Mouse (Mus musculus): ENCODE measurements at regions not wholly inside any gene's neighbourhood (a gene's known extent, or its start where the extent isn't known, plus 50 kb on each side); places are given as distances from the start of the nearest gene placed in this dataset.

GRCm38 (mm10) chr13:44145441-44145840 lies 360.9 kb downstream of the Cd83 start:
- no peak for DNase-seq (ENCODE audit: low spot score)
- H3K4me3 ChIP-seq, result no peak overlapping the region
- no peaks in the 10 kb centered on the region for H3K4me1 ChIP-seq
- no peaks in the 10 kb centered on the region for H3K27me3 ChIP-seq (ENCODE audit: low read depth, poor library complexity, severe bottlenecking)
- no peaks in the 10 kb centered on the region for H3K9me3 ChIP-seq (replicated peaks)
- H3K36me3 ChIP-seq, result 0 out of 2 replicates have a peak, but pooled peaks cover 3% of the 10 kb centered on the region
- 93% methylated on average over 4 of the region's 4 CpGs for WGBS
- no peak overlapping the region for H3K27ac ChIP-seq

GRCm38 (mm10) chr13:44147841-44148240 lies 363.3 kb downstream of the Cd83 start:
- 85% methylated on average over 5 of the region's 5 CpGs for WGBS
- Histone ChIP-seq H3K9me3 (replicated peaks) (no peaks in the 10 kb centered on the region), H3K27ac (no peak overlapping the region), H3K36me3 (0 out of 2 replicates have a peak, but pooled peaks cover 3% of the 10 kb centered on the region), H3K4me1 (0 out of 2 replicates have a peak, but pooled peaks cover 2% of the 10 kb centered on the region), H3K4me3 (no peak overlapping the region), H3K27me3 (ENCODE audit: low read depth, poor library complexity, severe bottlenecking) (no peaks in the 10 kb centered on the region)
- no peak for DNase-seq (ENCODE audit: low spot score)

GRCm38 (mm10) chr13:44149499-44149898 lies 364.9 kb downstream of the Cd83 start:
- no peak for DNase-seq (ENCODE audit: low spot score)
- Histone ChIP-seq H3K9me3 (replicated peaks) (no peaks in the 10 kb centered on the region), H3K27ac (no peak overlapping the region), H3K27me3 (ENCODE audit: low read depth, poor library complexity, severe bottlenecking) (no peaks in the 10 kb centered on the region), H3K4me1 (0 out of 2 replicates have a peak, but pooled peaks cover 2% of the 10 kb centered on the region), H3K4me3 (no peak overlapping the region), H3K36me3 (0 out of 2 replicates have a peak, but pooled peaks cover 2% of the 10 kb centered on the region)
- WGBS, result 94% methylated on average over 3 of the region's 3 CpGs

GRCm38 (mm10) chr13:44151526-44151925 lies 367.0 kb downstream of the Cd83 start:
- WGBS, result 80% methylated on average over 6 of the region's 6 CpGs
- Histone ChIP-seq H3K27me3 (ENCODE audit: low read depth, poor library complexity, severe bottlenecking) (no peaks in the 10 kb centered on the region), H3K4me3 (no peak overlapping the region), H3K4me1 (0 out of 2 replicates have a peak, but pooled peaks cover 2% of the 10 kb centered on the region), H3K36me3 (no peaks in the 10 kb centered on the region), H3K27ac (no peak overlapping the region), H3K9me3 (replicated peaks) (no peaks in the 10 kb centered on the region)
- DNase-seq (ENCODE audit: low spot score), result no peak

- no peaks in the 10 kb centered on the region for H3K27me3 ChIP-seq (ENCODE audit: low read depth, poor library complexity, severe bottlenecking)
- WGBS, result 71% methylated on average over 10 of the region's 10 CpGs
- no peak overlapping the region for H3K27ac ChIP-seq
- no peak for DNase-seq (ENCODE audit: low spot score)
- H3K4me3 ChIP-seq, result no peak overlapping the region
- H3K36me3 ChIP-seq, result no peaks in the 10 kb centered on the region
- 0 out of 2 replicates have a peak, but pooled peaks cover 2% of the 10 kb centered on the region for H3K4me1 ChIP-seq
- no peaks in the 10 kb centered on the region for H3K9me3 ChIP-seq (replicated peaks)
These were observed 368.4 kb downstream of the Cd83 start for GRCm38 (mm10) chr13:44152806-44153613.

- H3K36me3 ChIP-seq, result no peaks in the 10 kb centered on the region
- H3K9me3 ChIP-seq (replicated peaks), result no peaks in the 10 kb centered on the region
- H3K4me1 ChIP-seq, result 0 out of 2 replicates have a peak, but pooled peaks cover 2% of the 10 kb centered on the region
- no peak overlapping the region for H3K27ac ChIP-seq
- 92% methylated on average over 5 of the region's 5 CpGs for WGBS
- H3K27me3 ChIP-seq (ENCODE audit: low read depth, poor library complexity, severe bottlenecking), result no peaks in the 10 kb centered on the region
- no peak for DNase-seq (ENCODE audit: low spot score)
- H3K4me3 ChIP-seq, result no peak overlapping the region
These were observed 369.2 kb downstream of the Cd83 start for GRCm38 (mm10) chr13:44153784-44154183.

GRCm38 (mm10) chr13:44155956-44156355 lies 371.4 kb downstream of the Cd83 start:
- no peak overlapping the region for H3K27ac ChIP-seq

GRCm38 (mm10) chr13:44156546-44156945 lies 372.0 kb downstream of the Cd83 start:
- Histone ChIP-seq H3K27me3 (ENCODE audit: low read depth, poor library complexity, severe bottlenecking) (no peaks in the 10 kb centered on the region), H3K4me1 (0 out of 2 replicates have a peak, but pooled peaks cover 2% of the 10 kb centered on the region), H3K9me3 (replicated peaks) (no peaks in the 10 kb centered on the region), H3K36me3 (no peaks in the 10 kb centered on the region), H3K4me3 (no peak overlapping the region), H3K27ac (no peak overlapping the region)
- no peak for DNase-seq (ENCODE audit: low spot score)
- 80% methylated on average over 3 of the region's 3 CpGs for WGBS

More at GRCm38 (mm10) chr13:44155956-44156355, 371.4 kb downstream of the Cd83 start:
- no peak for DNase-seq (ENCODE audit: low spot score)
- no peaks in the 10 kb centered on the region for H3K27me3 ChIP-seq (ENCODE audit: low read depth, poor library complexity, severe bottlenecking)
- H3K9me3 ChIP-seq (replicated peaks), result no peaks in the 10 kb centered on the region
- no peaks in the 10 kb centered on the region for H3K36me3 ChIP-seq
- H3K4me3 ChIP-seq, result no peak overlapping the region
- H3K4me1 ChIP-seq, result 0 out of 2 replicates have a peak, but pooled peaks cover 2% of the 10 kb centered on the region
- 93% methylated on average over 4 of the region's 4 CpGs for WGBS

- DNase-seq (ENCODE audit: low spot score), result no peak
- Histone ChIP-seq H3K36me3 (no peaks in the 10 kb centered on the region), H3K9me3 (replicated peaks) (no peaks in the 10 kb centered on the region), H3K4me3 (no peak overlapping the region), H3K4me1 (0 out of 2 replicates have a peak, but pooled peaks cover 2% of the 10 kb centered on the region), H3K27ac (no peak overlapping the region), H3K27me3 (ENCODE audit: low read depth, poor library complexity, severe bottlenecking) (no peaks in the 10 kb centered on the region)
- 76% methylated on average over 4 of the region's 4 CpGs for WGBS
These were observed 372.7 kb downstream of the Cd83 start for GRCm38 (mm10) chr13:44157236-44157635.

GRCm38 (mm10) chr13:44158364-44158763 lies 373.8 kb downstream of the Cd83 start:
- H3K4me1 ChIP-seq, result no peaks in the 10 kb centered on the region
- H3K9me3 ChIP-seq (replicated peaks), result no peaks in the 10 kb centered on the region
- H3K27ac ChIP-seq, result no peak overlapping the region
- WGBS, result 65% methylated on average over 6 of the region's 6 CpGs
- no peak overlapping the region for H3K4me3 ChIP-seq
- no peaks in the 10 kb centered on the region for H3K27me3 ChIP-seq (ENCODE audit: low read depth, poor library complexity, severe bottlenecking)
- no peak for DNase-seq (ENCODE audit: low spot score)
- no peaks in the 10 kb centered on the region for H3K36me3 ChIP-seq

- H3K27me3 ChIP-seq (ENCODE audit: low read depth, poor library complexity, severe bottlenecking), result no peaks in the 10 kb centered on the region
- H3K36me3 ChIP-seq, result no peaks in the 10 kb centered on the region
- H3K9me3 ChIP-seq (replicated peaks), result no peaks in the 10 kb centered on the region
- H3K27ac ChIP-seq, result no peak overlapping the region
- no peak for DNase-seq (ENCODE audit: low spot score)
- H3K4me3 ChIP-seq, result no peak overlapping the region
- H3K4me1 ChIP-seq, result no peaks in the 10 kb centered on the region
- 91% methylated on average over 2 of the region's 2 CpGs for WGBS
These were observed 374.8 kb downstream of the Cd83 start for GRCm38 (mm10) chr13:44159346-44159745.

- H3K27ac ChIP-seq, result no peak overlapping the region
- H3K27me3 ChIP-seq (ENCODE audit: low read depth, poor library complexity, severe bottlenecking), result no peaks in the 10 kb centered on the region
- no peaks in the 10 kb centered on the region for H3K36me3 ChIP-seq
- no peaks in the 10 kb centered on the region for H3K9me3 ChIP-seq (replicated peaks)
- no peak for DNase-seq (ENCODE audit: low spot score)
- H3K4me1 ChIP-seq, result no peaks in the 10 kb centered on the region
- H3K4me3 ChIP-seq, result no peak overlapping the region
These were observed 380.2 kb downstream of the Cd83 start for GRCm38 (mm10) chr13:44164746-44165145.

- Histone ChIP-seq H3K36me3 (no peaks in the 10 kb centered on the region), H3K4me3 (no peak overlapping the region), H3K4me1 (no peaks in the 10 kb centered on the region), H3K9me3 (replicated peaks) (no peaks in the 10 kb centered on the region), H3K27ac (no peak overlapping the region), H3K27me3 (ENCODE audit: low read depth, poor library complexity, severe bottlenecking) (no peaks in the 10 kb centered on the region)
- WGBS, result 79% methylated on average over 9 of the region's 9 CpGs
- no peak for DNase-seq (ENCODE audit: low spot score)
These were observed 382.6 kb downstream of the Cd83 start for GRCm38 (mm10) chr13:44167186-44167585.
